Mouse (Mus musculus) ES-Bruce4 (cell line): ENCODE results near the gene Csnk1g2. TPM values are rescaled to one million over a fixed set of nuclear protein-coding genes. Genes with fewer than 3 reads are reported as not detected.
A peak's percentile ranks its signal among the peaks of the same experiment; 100 is the strongest.

ENCODE experiments used
- H3K27ac ChIP-seq: 2 replicates; pipeline ENCODE4 v1.5.1; 2012; ENCODE audit warnings: low read length, inconsistent platforms; ENCODE audit not compliant: insufficient read depth
- H3K27me3 ChIP-seq: 2 replicates; pipeline ENCODE4 v1.6.1; 2012; ENCODE audit warnings: mild to moderate bottlenecking, low read length, inconsistent platforms; ENCODE audit not compliant: control insufficient read depth, poor library complexity, insufficient read depth, severe bottlenecking
- H3K36me3 ChIP-seq: 2 replicates; pipeline ENCODE4 v1.6.1; 2012; ENCODE audit warnings: inconsistent platforms, mild to moderate bottlenecking, low read length, moderate library complexity; ENCODE audit not compliant: control insufficient read depth, poor library complexity, insufficient read depth, severe bottlenecking
- H3K4me1 ChIP-seq: one replicate; pipeline ENCODE4 v1.8.1; 2011; ENCODE audit warnings: low read length; ENCODE audit not compliant: control insufficient read depth, insufficient read depth
- H3K4me3 ChIP-seq: 2 replicates; pipeline ENCODE4 v1.5.1; 2011; ENCODE audit warnings: low read depth, mild to moderate bottlenecking, low read length
- H3K9ac ChIP-seq: 2 replicates; pipeline ENCODE4 v1.6.1; 2012; ENCODE audit warnings: low read depth, mild to moderate bottlenecking, inconsistent platforms; ENCODE audit not compliant: poor library complexity, severe bottlenecking
- H3K9me3 ChIP-seq: replicated peaks from 2 replicates; pipeline ENCODE4 v1.6.1; 2012; ENCODE audit warnings: mild to moderate bottlenecking, low read length, inconsistent platforms; ENCODE audit not compliant: control insufficient read depth, poor library complexity, insufficient read depth, severe bottlenecking
- CTCF ChIP-seq: IDR thresholded peaks from one replicate; pipeline ENCODE4 v1.8.1; 2011; ENCODE audit warnings: low read depth, low read length
- EP300 ChIP-seq: IDR thresholded peaks from 2 replicates; pipeline ENCODE4 v1.6.1; 2011; ENCODE audit warnings: low read depth, low read length; ENCODE audit not compliant: insufficient read depth
- POLR2A ChIP-seq: IDR thresholded peaks from one replicate; pipeline ENCODE4 v1.8.1; 2011; ENCODE audit warnings: low read length; ENCODE audit not compliant: insufficient read depth
- polyA plus RNA-seq: library from polyadenylated mRNA; stranded (reverse); fragments of >200 nt; gene quantifications from 2 replicates; pipeline ENCODE4 v1.2.4, GENCODE M21; 2011; ENCODE audit warnings: low read depth; ENCODE audit not compliant: missing spikeins, insufficient read depth, insufficient read length

The Csnk1g2 gene
- polyA plus RNA-seq, 1 experiment: 82.7 TPM

- H3K9me3 ChIP-seq: no peaks in the 10 kb centered on the region
- H3K9ac ChIP-seq: no peak overlapping the region
- peaks cover 11% of the 10 kb centered on the region; the same call in 1 of the 2 replicates for H3K36me3 ChIP-seq
- H3K4me1 ChIP-seq: no peaks in the 10 kb centered on the region
- no peak overlapping the region for H3K27ac ChIP-seq
- TF ChIP-seq EP300 (no peak), CTCF (no peak), POLR2A (no peak)
- H3K27me3 ChIP-seq: no peaks in the 10 kb centered on the region
- no peak overlapping the region for H3K4me3 ChIP-seq
Observed at GRCm38 (mm10) chr10:80611024-80611423, 11.6 kb upstream of the Csnk1g2 start.

DNA sequence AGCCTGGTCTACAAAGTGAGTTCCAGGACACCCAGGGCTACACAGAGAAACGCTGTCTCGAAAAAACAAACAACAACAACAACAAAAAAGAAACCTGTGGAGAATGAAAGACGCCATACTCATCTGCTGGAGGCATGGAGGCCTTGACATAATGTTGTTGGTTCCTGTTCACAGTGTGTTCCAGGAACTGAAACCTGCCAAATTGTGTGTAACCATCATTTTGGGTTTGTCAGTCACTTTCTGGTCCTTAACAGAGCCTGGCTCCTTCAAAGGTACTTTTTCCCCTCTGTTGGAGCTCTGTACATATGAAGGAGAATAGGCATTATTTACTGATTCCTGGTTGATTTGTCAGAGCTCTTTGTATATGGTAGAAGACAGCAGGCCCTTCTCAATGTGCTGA lies 10.7 kb upstream of the Csnk1g2 start:
- Histone ChIP-seq H3K36me3 (peaks cover 11% of the 10 kb centered on the region; the same call in 1 of the 2 replicates), H3K9me3 (no peaks in the 10 kb centered on the region), H3K4me3 (no peak overlapping the region), H3K9ac (no peak overlapping the region), H3K27me3 (no peaks in the 10 kb centered on the region), H3K4me1 (no peaks in the 10 kb centered on the region), H3K27ac (no peak overlapping the region)
- TF ChIP-seq CTCF (no peak), POLR2A (no peak)

DNA sequence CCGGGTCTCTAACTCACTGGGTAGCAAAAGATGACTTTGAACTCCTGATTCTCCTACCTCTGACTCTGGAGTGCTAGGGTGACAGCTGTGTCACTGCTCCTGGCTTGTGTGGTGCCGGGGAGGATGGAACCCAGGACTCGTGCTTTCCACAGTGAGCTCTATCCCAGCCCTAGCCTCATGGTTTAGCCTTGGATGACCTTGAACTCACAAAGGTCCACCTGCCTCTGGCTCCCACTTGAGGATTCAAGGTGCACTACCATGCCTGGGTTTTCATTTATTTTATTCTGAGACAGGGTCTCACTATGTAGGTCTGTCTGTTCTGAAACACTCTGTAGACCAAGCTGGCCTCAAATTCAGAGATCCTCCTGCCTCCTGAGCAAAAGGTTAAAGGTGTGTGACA lies 8.8 kb upstream of the Csnk1g2 start:
- peaks cover 11% of the 10 kb centered on the region; the same call in 1 of the 2 replicates for H3K36me3 ChIP-seq
- no peak overlapping the region for H3K9ac ChIP-seq
- H3K4me1 ChIP-seq: no peaks in the 10 kb centered on the region
- H3K27me3 ChIP-seq: no peaks in the 10 kb centered on the region
- H3K4me3 ChIP-seq: no peak overlapping the region
- no peak overlapping the region for H3K27ac ChIP-seq
- H3K9me3 ChIP-seq: no peaks in the 10 kb centered on the region
- TF ChIP-seq POLR2A (no peak), EP300 (no peak), CTCF (no peak)

DNA sequence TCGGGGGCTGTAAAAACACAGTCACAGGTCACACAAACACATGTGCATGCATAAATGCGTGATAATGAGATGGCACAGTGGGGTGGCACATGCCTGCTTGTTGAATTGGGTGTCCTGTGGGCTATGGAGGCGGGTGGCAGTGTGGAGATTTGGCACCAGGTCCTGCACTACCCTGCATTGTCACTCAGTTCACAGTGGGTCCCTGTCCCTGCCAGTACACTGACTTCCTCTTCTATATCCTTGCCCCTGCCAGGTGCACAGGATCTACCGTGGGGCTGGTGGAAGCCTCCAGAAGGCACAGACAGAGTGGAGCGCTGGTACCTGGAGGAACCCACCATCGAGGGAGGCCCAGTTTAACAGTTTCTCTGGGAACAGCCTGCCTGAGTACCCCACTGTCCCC lies 8.3 kb upstream of the Csnk1g2 start:
- H3K27me3 ChIP-seq: no peaks in the 10 kb centered on the region
- H3K9me3 ChIP-seq: no peaks in the 10 kb centered on the region
- no peak overlapping the region for H3K27ac ChIP-seq
- no peak for TF ChIP-seq CTCF
- no peak for TF ChIP-seq EP300
- TF ChIP-seq POLR2A: no peak
- no peak overlapping the region for H3K9ac ChIP-seq
- H3K4me1 ChIP-seq: no peaks in the 10 kb centered on the region
- no peak overlapping the region for H3K4me3 ChIP-seq
- peaks cover 11% of the 10 kb centered on the region; the same call in 1 of the 2 replicates for H3K36me3 ChIP-seq

DNA sequence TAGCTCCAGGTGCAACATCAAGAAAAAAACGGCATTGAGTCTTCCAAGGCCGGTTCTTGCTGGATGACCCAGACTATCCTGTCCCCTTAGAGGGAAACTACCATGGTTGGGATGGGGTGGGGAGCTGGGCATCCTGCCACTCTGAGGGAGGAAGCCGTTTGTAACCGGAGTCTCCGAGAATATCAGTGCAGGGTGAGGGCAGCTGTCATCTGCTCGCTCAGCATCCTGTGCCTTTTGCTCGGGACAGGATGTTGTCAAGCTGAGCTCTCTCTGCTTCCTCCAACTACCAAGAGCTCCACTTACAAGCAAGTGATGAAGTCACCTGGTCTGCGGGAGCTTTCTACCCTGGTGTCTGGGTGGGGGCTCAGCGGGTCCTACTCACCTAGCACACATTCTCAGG lies 4.5 kb upstream of the Csnk1g2 start:
- no peak for TF ChIP-seq POLR2A
- no peak for TF ChIP-seq CTCF
- no peak for TF ChIP-seq EP300
- Histone ChIP-seq H3K36me3 (peaks cover 6% of the 10 kb centered on the region; the same call in 1 of the 2 replicates), H3K27ac (no peak overlapping the region), H3K4me3 (no peak overlapping the region), H3K9ac (no peak overlapping the region), H3K4me1 (no peaks in the 10 kb centered on the region), H3K9me3 (no peaks in the 10 kb centered on the region), H3K27me3 (no peaks in the 10 kb centered on the region)

GRCm38 (mm10) chr10:80619465-80620244 lies 3.0 kb upstream of the Csnk1g2 start:
- Histone ChIP-seq H3K27ac (peak overlapping the region; percentile 82), H3K9me3 (no peaks in the 10 kb centered on the region), H3K9ac (peak overlapping the region; percentile 47), H3K36me3 (peaks cover 4% of the 10 kb centered on the region; the same call in 1 of the 2 replicates), H3K4me3 (peak overlapping the region; percentile 75), H3K27me3 (no peaks in the 10 kb centered on the region), H3K4me1 (no peaks in the 10 kb centered on the region)
- no peak for TF ChIP-seq EP300
- peak; percentile 70 for TF ChIP-seq POLR2A
- no peak for TF ChIP-seq CTCF
